Mouse (Mus musculus) neural tube, embryonic 14.5 days (tissue): ENCODE measurements around the gene Slc8a1. TPM values are rescaled to one million over a fixed set of nuclear protein-coding genes. Genes with fewer than 3 reads are reported as not detected.

Experiments used
- ATAC-seq: fragments of 200-750 bp; cut with Nextera tagmentation; 2 replicates; pipeline ENCODE4 v1.8.0; 2017; ENCODE audit warnings: low read depth, mild to moderate bottlenecking, moderate TSS enrichment, moderate library complexity
- H3K27ac ChIP-seq: fragments of 300-500 bp; sonication (generic); 2 replicates; pipeline ENCODE4 v1.5.1; 2014; ENCODE audit warnings: low read depth, mild to moderate bottlenecking, control low read depth, low read length, moderate library complexity, mixed read lengths
- H3K27me3 ChIP-seq: fragments of 300-500 bp; sonication (generic); 2 replicates; pipeline ENCODE4 v1.6.1; 2014; ENCODE audit warnings: low read length; ENCODE audit not compliant: control insufficient read depth, insufficient read depth
- H3K36me3 ChIP-seq: fragments of 300-500 bp; sonication (generic); 2 replicates; pipeline ENCODE4 v1.6.1; 2014; ENCODE audit warnings: low read length, mixed read lengths; ENCODE audit not compliant: control insufficient read depth, insufficient read depth
- H3K4me1 ChIP-seq: fragments of 300-500 bp; sonication (generic); 2 replicates; pipeline ENCODE4 v1.6.1; 2014; ENCODE audit warnings: low read length; ENCODE audit not compliant: control insufficient read depth, insufficient read depth
- H3K4me2 ChIP-seq: fragments of 300-500 bp; sonication (generic); 2 replicates; pipeline ENCODE4 v1.6.1; 2014; ENCODE audit warnings: mild to moderate bottlenecking, low read depth, low read length, control low read depth
- H3K4me3 ChIP-seq: fragments of 300-500 bp; sonication (generic); 2 replicates; pipeline ENCODE4 v1.5.1; 2014; ENCODE audit warnings: low read depth, low read length, control low read depth, mixed read lengths
- H3K9ac ChIP-seq: fragments of 300-500 bp; sonication (generic); replicated peaks from 2 replicates; pipeline ENCODE4 v1.6.1; 2014; ENCODE audit warnings: low read depth, mild to moderate bottlenecking, control low read depth, low read length, mixed read lengths
- H3K9me3 ChIP-seq: fragments of 300-500 bp; sonication (generic); 2 replicates; pipeline ENCODE4 v1.6.1; 2016; ENCODE audit warnings: low read length; ENCODE audit not compliant: control insufficient read depth
- WGBS: fragments of 180-500 bp; shearing (Covaris S2); extraction: QIAGEN DNeasy Blood & Tissue Kit; methylation state at CpG from one replicate; pipeline ENCODE4 v1.1.7; 2014; 5-methylcytosine and 5-hydroxymethylcytosine counted together
- polyA plus RNA-seq: library from polyadenylated mRNA; unstranded; fragments of >200 nt; fragmentation: Nextera tagmentation; extraction: Ambion mirVana; gene quantifications from 2 replicates; pipeline ENCODE4 v1.2.1, GENCODE M21; 2014

The Slc8a1 gene
- polyA plus RNA-seq, 1 experiment from 2014 or later, result 62.6 TPM

- Histone ChIP-seq H3K36me3 (no peaks in the 10 kb centered on the region), H3K4me3 (no peak overlapping the region), H3K27ac (no peak overlapping the region), H3K9me3 (no peaks in the 10 kb centered on the region), H3K4me2 (no peak overlapping the region), H3K27me3 (no peaks in the 10 kb centered on the region; the same call in 1 of the 2 replicates), H3K9ac (no peak overlapping the region), H3K4me1 (0 out of 2 replicates have a peak, but pooled peaks cover 2% of the 10 kb centered on the region)
- WGBS, result 64% methylated on average over 2 of the region's 2 CpGs
- ATAC-seq, result no peak
These were observed 60.7 kb downstream of the Slc8a1 start for GRCm38 (mm10) chr17:81677450-81677849.

- H3K27me3 ChIP-seq, result no peaks in the 10 kb centered on the region; the same call in 1 of the 2 replicates
- H3K9ac ChIP-seq, result no peak overlapping the region
- H3K9me3 ChIP-seq, result no peaks in the 10 kb centered on the region
- no peaks in the 10 kb centered on the region for H3K36me3 ChIP-seq
- H3K4me3 ChIP-seq, result no peak overlapping the region
- H3K4me2 ChIP-seq, result no peak overlapping the region
- WGBS, result 68% methylated on average over 3 of the region's 3 CpGs
- H3K4me1 ChIP-seq, result 0 out of 2 replicates have a peak, but pooled peaks cover 5% of the 10 kb centered on the region
- no peak overlapping the region for H3K27ac ChIP-seq
- ATAC-seq, result no peak
These were observed 62.0 kb downstream of the Slc8a1 start for GRCm38 (mm10) chr17:81676203-81676602.

DNA sequence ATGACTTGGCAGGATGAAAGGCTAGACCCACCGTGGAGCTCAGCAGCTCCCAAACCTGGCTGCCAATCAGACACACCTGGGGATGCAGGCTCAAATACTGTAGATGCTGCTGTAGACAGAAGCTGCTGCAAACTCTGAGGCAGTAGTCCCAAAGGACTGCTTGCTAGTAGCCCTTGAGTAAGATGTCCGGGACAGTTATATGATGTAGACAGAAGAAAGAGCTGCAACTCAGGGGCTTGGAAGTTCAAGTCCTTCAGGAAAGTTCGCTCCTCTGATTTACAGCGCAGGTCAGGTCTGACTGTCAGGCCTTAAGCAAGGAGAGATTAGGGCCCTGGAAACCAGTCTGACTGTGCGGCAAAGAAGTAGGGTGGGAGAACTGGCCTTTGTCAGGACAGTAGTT is 66.9 kb downstream of the Slc8a1 start:
- ATAC-seq, result no peak
- H3K27me3 ChIP-seq, result no peaks in the 10 kb centered on the region; the same call in 1 of the 2 replicates
- peak overlapping the region; percentile 72 for H3K4me2 ChIP-seq
- H3K9me3 ChIP-seq, result no peaks in the 10 kb centered on the region
- H3K27ac ChIP-seq, result no peak overlapping the region
- no peak overlapping the region for H3K9ac ChIP-seq
- 0 out of 2 replicates have a peak overlapping the region, but pooled peaks have one; percentile 75 for H3K4me3 ChIP-seq
- H3K4me1 ChIP-seq, result peaks cover 20% of the 10 kb centered on the region
- no peaks in the 10 kb centered on the region for H3K36me3 ChIP-seq
- 9% methylated on average over 5 of the region's 5 CpGs for whole genome bisulfite sequencing

GRCm38 (mm10) chr17:81669816-81670691 is 68.1 kb downstream of the Slc8a1 start:
- ATAC-seq, result peak; percentile 83
- H3K4me1 ChIP-seq, result peaks cover 20% of the 10 kb centered on the region
- peak overlapping the region; percentile 93 for H3K9ac ChIP-seq
- H3K36me3 ChIP-seq, result no peaks in the 10 kb centered on the region
- no peaks in the 10 kb centered on the region; the same call in 1 of the 2 replicates for H3K27me3 ChIP-seq
- H3K9me3 ChIP-seq, result no peaks in the 10 kb centered on the region
- H3K4me3 ChIP-seq, result peak overlapping the region; percentile 75
- H3K4me2 ChIP-seq, result peak overlapping the region; percentile 72
- under 1% methylated on average over 51 of the region's 84 CpGs for WGBS
- peak overlapping the region; percentile 97 for H3K27ac ChIP-seq

DNA sequence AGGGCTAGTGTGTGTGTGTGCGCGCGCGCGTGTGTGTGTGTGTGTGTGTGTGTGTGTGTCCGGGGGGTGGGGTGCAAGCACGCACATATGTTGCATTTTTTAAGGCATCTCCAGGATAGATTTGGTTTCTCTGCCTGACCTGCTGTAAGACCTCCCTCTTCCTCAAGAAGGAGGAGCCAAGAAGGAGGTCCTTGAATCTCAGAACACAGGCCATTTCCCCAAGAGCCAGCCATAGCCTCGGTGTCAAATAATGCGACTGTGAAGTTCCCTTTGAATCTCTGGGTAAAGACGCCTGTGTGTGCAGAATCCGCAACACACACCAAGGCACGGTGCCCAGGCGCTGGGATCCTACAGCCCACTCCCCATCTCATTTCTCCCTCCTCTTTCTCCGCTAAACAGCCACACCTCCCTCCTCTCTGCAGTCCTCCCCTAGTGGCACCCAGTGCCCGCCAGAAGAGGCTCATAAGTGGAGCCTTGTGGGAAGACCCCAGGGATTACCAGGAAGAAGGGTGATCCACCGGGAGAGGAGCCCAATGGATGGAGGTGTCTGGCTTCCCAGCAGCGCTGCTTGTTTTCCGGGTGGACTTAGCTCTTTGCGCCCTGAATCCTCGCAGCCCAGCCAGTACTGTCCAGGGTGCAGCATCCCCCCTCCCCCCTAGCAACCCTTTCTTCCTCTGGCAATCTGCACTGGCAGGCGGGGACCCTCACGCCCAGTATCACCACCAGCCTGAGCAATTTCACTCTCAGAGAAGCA is 68.9 kb downstream of the Slc8a1 start:
- WGBS, result under 1% methylated on average over 22 of the region's 22 CpGs
- peak; percentile 87 for ATAC-seq
- peak overlapping the region; percentile 93 for H3K9ac ChIP-seq
- H3K9me3 ChIP-seq, result no peaks in the 10 kb centered on the region
- peak overlapping the region; percentile 75 for H3K4me3 ChIP-seq
- peaks cover 20% of the 10 kb centered on the region for H3K4me1 ChIP-seq
- H3K27ac ChIP-seq, result peak overlapping the region; percentile 97
- peak overlapping the region; percentile 72 for H3K4me2 ChIP-seq
- H3K27me3 ChIP-seq, result no peaks in the 10 kb centered on the region; the same call in 1 of the 2 replicates
- H3K36me3 ChIP-seq, result no peaks in the 10 kb centered on the region

- H3K36me3 ChIP-seq, result no peaks in the 10 kb centered on the region
- H3K27me3 ChIP-seq, result no peaks in the 10 kb centered on the region; the same call in 1 of the 2 replicates
- peaks cover 20% of the 10 kb centered on the region for H3K4me1 ChIP-seq
- H3K4me2 ChIP-seq, result peak overlapping the region; percentile 72
- H3K9ac ChIP-seq, result peak overlapping the region; percentile 93
- H3K9me3 ChIP-seq, result no peaks in the 10 kb centered on the region
- H3K27ac ChIP-seq, result peak overlapping the region; percentile 97
- WGBS, result 2% methylated on average over 2 of the region's 2 CpGs
- ATAC-seq, result no peak
- peak overlapping the region; percentile 75 for H3K4me3 ChIP-seq
These were observed 69.7 kb downstream of the Slc8a1 start for GRCm38 (mm10) chr17:81668466-81668865.

GRCm38 (mm10) chr17:81667935-81668334 is 70.2 kb downstream of the Slc8a1 start:
- no peak for ATAC-seq
- peak overlapping the region; percentile 75 for H3K4me3 ChIP-seq
- peaks cover 20% of the 10 kb centered on the region for H3K4me1 ChIP-seq
- no peaks in the 10 kb centered on the region for H3K9me3 ChIP-seq
- H3K4me2 ChIP-seq, result peak overlapping the region; percentile 72
- H3K9ac ChIP-seq, result peak overlapping the region; percentile 93; the same call in 1 of the 2 replicates
- no peaks in the 10 kb centered on the region for H3K36me3 ChIP-seq
- no peak overlapping the region for H3K27ac ChIP-seq
- 81% methylated on average over 2 of the region's 2 CpGs for WGBS
- no peaks in the 10 kb centered on the region; the same call in 1 of the 2 replicates for H3K27me3 ChIP-seq

GRCm38 (mm10) chr17:81666551-81666950 is 71.6 kb downstream of the Slc8a1 start:
- Histone ChIP-seq H3K27me3 (no peaks in the 10 kb centered on the region), H3K4me1 (peaks cover 20% of the 10 kb centered on the region), H3K36me3 (no peaks in the 10 kb centered on the region), H3K9me3 (no peaks in the 10 kb centered on the region), H3K27ac (no peak overlapping the region), H3K9ac (no peak overlapping the region), H3K4me3 (no peak overlapping the region), H3K4me2 (peak overlapping the region; percentile 72; the same call in 1 of the 2 replicates)
- no peak for ATAC-seq
- WGBS, result 53% methylated on average over 2 of the region's 2 CpGs
